Mouse (Mus musculus) urinary bladder, adult 2 months (tissue): ENCODE results near the gene Pcgf1. TPM values are rescaled to one million over a fixed set of nuclear protein-coding genes. Genes with fewer than 3 reads are reported as not detected.
A peak's percentile ranks its signal among the peaks of the same experiment; 100 is the strongest.

Source experiments
- DNase-seq: peaks from one replicate; pipeline ENCODE4 v3.0.0; 2022; ENCODE audit warnings: low spot score
- polyA plus RNA-seq: library from polyadenylated mRNA; depleted of rRNA; stranded (reverse); fragments of >200 nt; gene quantifications from 2 replicates; pipeline ENCODE4 v1.2.3, GENCODE M21; 2012

The Pcgf1 gene
- polyA plus RNA-seq, 1 experiment, result 35.8 TPM

GRCm38 (mm10) chr6:83101688-83102556 is 24.3 kb downstream of the Pcgf1 start:
- DNase-seq, result no peak

GRCm38 (mm10) chr6:83103130-83103650 is 25.5 kb downstream of the Pcgf1 start:
- DNase-seq, result no peak

- DNase-seq, result no peak
Observed at GRCm38 (mm10) chr6:83104158-83104557, 26.5 kb downstream of the Pcgf1 start.

- DNase-seq, result no peak
Observed at GRCm38 (mm10) chr6:83107566-83108400, 30.1 kb downstream of the Pcgf1 start.

GRCm38 (mm10) chr6:83108762-83109668 is 31.3 kb downstream of the Pcgf1 start, which contains the start of gene Mrpl53:
Gene Mrpl53, plus strand, starts transcription at chr6:83109040.
- DNase-seq, result peak; percentile 80

GRCm38 (mm10) chr6:83111510-83112136 is 34.0 kb downstream of the Pcgf1 start:
- no peak for DNase-seq

- DNase-seq, result peak; percentile 95
Observed at GRCm38 (mm10) chr6:83115011-83115671, 37.5 kb downstream of the Pcgf1 start, which contains the start of gene Mogs. Gene Mogs, plus strand, starts transcription at chr6:83115496.

GRCm38 (mm10) chr6:83115682-83116372 is 38.2 kb downstream of the Pcgf1 start:
- no peak for DNase-seq

GRCm38 (mm10) chr6:83116373-83117164 is 38.9 kb downstream of the Pcgf1 start:
- no peak for DNase-seq

- no peak for DNase-seq
Observed at GRCm38 (mm10) chr6:83117165-83117438, 39.4 kb downstream of the Pcgf1 start.

- DNase-seq, result no peak
Observed at GRCm38 (mm10) chr6:83117616-83118015, 39.9 kb downstream of the Pcgf1 start.

- DNase-seq, result no peak
Observed at GRCm38 (mm10) chr6:83118369-83118768, 40.7 kb downstream of the Pcgf1 start.

GRCm38 (mm10) chr6:83118825-83119733 is 41.4 kb downstream of the Pcgf1 start:
- peak; percentile 18 for DNase-seq

- DNase-seq, result peak; percentile 26
Observed at GRCm38 (mm10) chr6:83119734-83120051, 42.0 kb downstream of the Pcgf1 start.

- peak; percentile 84 for DNase-seq
Observed at GRCm38 (mm10) chr6:83120930-83121862, 43.5 kb downstream of the Pcgf1 start, which contains the start of gene Wbp1. Gene Wbp1, minus strand, starts transcription at chr6:83121559.

- no peak for DNase-seq
Observed at GRCm38 (mm10) chr6:83121863-83122710, 44.4 kb downstream of the Pcgf1 start.
